Mouse (Mus musculus): ENCODE measurements around the gene Apoc4.

The Apoc4 gene

DNA sequence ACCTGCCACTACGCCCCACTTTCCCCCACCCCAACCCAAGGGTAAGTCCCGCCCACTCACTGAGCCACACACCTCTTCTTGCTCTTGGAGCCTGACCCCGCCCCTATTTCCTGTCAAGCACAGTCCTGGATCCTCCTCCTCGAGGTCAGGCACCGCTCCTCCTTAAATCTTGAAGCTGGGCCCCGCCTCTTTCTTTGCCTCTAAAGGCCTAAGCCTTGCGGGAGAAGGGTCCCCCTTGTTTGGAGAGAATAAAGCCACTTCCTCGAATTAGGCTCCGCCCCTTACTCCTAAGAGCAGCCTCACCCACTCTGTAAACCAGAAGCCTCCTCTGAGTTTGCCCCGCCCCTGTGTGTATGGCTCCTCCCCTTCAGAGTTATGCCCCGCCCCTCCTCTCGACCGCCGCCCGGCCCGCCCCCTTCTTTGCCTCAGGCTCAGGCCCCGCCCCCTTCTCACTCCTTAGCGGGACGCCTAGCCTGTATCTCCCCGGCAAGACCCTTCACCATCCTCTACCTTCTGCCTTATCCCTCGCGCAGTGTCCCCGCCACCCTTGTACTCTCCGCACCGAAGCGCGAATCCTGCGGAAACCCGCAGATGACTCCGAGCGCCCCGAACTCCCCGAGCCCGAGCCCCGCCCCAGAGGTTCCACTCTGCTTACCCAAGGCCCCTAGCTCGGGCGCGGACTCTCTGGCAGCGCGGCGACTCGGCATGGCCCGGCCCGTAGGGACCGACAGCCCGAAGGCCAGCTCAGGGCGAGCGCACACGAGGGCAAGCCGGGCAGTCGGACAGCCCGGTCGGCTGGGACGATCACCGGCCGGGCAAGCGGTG is 52.5 kb downstream of the Apoc4 start:
- peak; percentile 96 for DNase-seq (ENCODE audit: low spot score in 2 of 2)

DNA sequence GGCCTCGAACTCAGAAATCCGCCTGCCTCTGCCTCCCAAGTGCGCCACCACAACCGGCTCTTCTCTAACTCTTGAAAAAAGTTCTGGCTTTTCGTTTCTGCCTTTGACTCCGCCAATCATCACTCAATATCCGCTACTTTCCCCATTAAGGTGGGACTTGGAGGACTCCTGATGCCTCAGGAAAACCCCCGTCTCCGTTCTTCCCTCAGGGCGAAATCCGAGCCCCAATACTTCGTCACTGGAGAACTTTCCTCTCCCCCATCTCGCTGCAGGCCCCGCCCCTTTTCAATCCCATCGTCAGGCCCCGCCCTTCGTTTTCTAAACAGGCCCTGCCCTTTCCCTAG is 53.1 kb downstream of the Apoc4 start:
- no peak for DNase-seq (ENCODE audit: low spot score in 2 of 2)
